Mouse (Mus musculus): ENCODE results near the gene Cpsf4.
A peak's percentile ranks its signal among the peaks of the same experiment; 100 is the strongest.
"Not testable (repeated sequence)": the region's sequence is repeated elsewhere in the genome, so short reads cannot be mapped to it uniquely, and the experiment has no call there.

The Cpsf4 gene

GRCm38 (mm10) chr5:145178461-145178980 is 11.5 kb downstream of the Cpsf4 start:
- DNase-seq (ENCODE audit: low spot score in 2 of 2), result no peak

- DNase-seq (ENCODE audit: low spot score in 2 of 2), result no peak
Measured at GRCm38 (mm10) chr5:145185244-145185643, 18.2 kb downstream of the Cpsf4 start.

- DNase-seq (ENCODE audit: low spot score in 2 of 2), result no peak
Measured at GRCm38 (mm10) chr5:145189416-145189815, 22.4 kb downstream of the Cpsf4 start.

- no peak for DNase-seq (ENCODE audit: low spot score in 2 of 2)
Measured at GRCm38 (mm10) chr5:145190373-145190772, 23.4 kb downstream of the Cpsf4 start.

- peak; percentile 80 to 85 for DNase-seq (ENCODE audit: low spot score in 2 of 2)
Measured at GRCm38 (mm10) chr5:145190875-145191798, 24.1 kb downstream of the Cpsf4 start.

- DNase-seq (ENCODE audit: low spot score in 2 of 2), result no peak
Measured at GRCm38 (mm10) chr5:145191962-145192361, 24.9 kb downstream of the Cpsf4 start, which contains the start of gene Atp5j2. Gene Atp5j2 (minus strand): TSS chr5:145192062.

- no peak for DNase-seq (ENCODE audit: low spot score in 2 of 2)
Measured at GRCm38 (mm10) chr5:145200387-145200786, 33.4 kb downstream of the Cpsf4 start.

GRCm38 (mm10) chr5:145201321-145201991 is 34.4 kb downstream of the Cpsf4 start, which contains the start of gene Zkscan14:
Gene Zkscan14 (minus strand): TSS chr5:145201868.
- DNase-seq (ENCODE audit: low spot score in 2 of 2), result peak; percentile 74 to 87

GRCm38 (mm10) chr5:145202446-145202845 is 35.4 kb downstream of the Cpsf4 start:
- DNase-seq (ENCODE audit: low spot score in 2 of 2), result no peak

- DNase-seq (ENCODE audit: low spot score in 2 of 2), result peak; percentile 95 to 97
Measured at GRCm38 (mm10) chr5:145203936-145204691, 37.1 kb downstream of the Cpsf4 start, which contains the start of gene Zkscan5. Gene Zkscan5 (plus strand): TSS chr5:145204562.

- DNase-seq (ENCODE audit: low spot score in 2 of 2), result no peak
Measured at GRCm38 (mm10) chr5:145205041-145205440, 38.0 kb downstream of the Cpsf4 start.

GRCm38 (mm10) chr5:145207385-145207784 is 40.4 kb downstream of the Cpsf4 start:
- DNase-seq (ENCODE audit: low spot score in 2 of 2), result no peak

- no peak for DNase-seq (ENCODE audit: low spot score in 2 of 2)
Measured at GRCm38 (mm10) chr5:145207954-145208353, 40.9 kb downstream of the Cpsf4 start.

GRCm38 (mm10) chr5:145208391-145208790 is 41.4 kb downstream of the Cpsf4 start:
- not testable (repeated sequence) for DNase-seq (ENCODE audit: low spot score in 2 of 2)

GRCm38 (mm10) chr5:145211340-145211739 is 44.3 kb downstream of the Cpsf4 start:
- DNase-seq (ENCODE audit: low spot score in 2 of 2), result no peak

- no peak for DNase-seq (ENCODE audit: low spot score in 2 of 2)
Measured at GRCm38 (mm10) chr5:145212216-145212615, 45.2 kb downstream of the Cpsf4 start.

GRCm38 (mm10) chr5:145213505-145213904 is 46.5 kb downstream of the Cpsf4 start:
- no peak for DNase-seq (ENCODE audit: low spot score in 2 of 2)

- no peak for DNase-seq (ENCODE audit: low spot score in 2 of 2)
Measured at GRCm38 (mm10) chr5:145214679-145215078, 47.7 kb downstream of the Cpsf4 start.

- DNase-seq (ENCODE audit: low spot score in 2 of 2), result no peak
Measured at GRCm38 (mm10) chr5:145217746-145218145, 50.7 kb downstream of the Cpsf4 start.

GRCm38 (mm10) chr5:145218206-145218605 is 51.2 kb downstream of the Cpsf4 start:
- no peak for DNase-seq (ENCODE audit: low spot score in 2 of 2)

GRCm38 (mm10) chr5:145218671-145219070 is 51.7 kb downstream of the Cpsf4 start:
- DNase-seq (ENCODE audit: low spot score in 2 of 2), result no peak

GRCm38 (mm10) chr5:145219981-145220380 is 53.0 kb downstream of the Cpsf4 start:
- no peak for DNase-seq (ENCODE audit: low spot score in 2 of 2)
